ENCODE assay signal across 19 mouse cellular contexts in the genomic region with DNA sequence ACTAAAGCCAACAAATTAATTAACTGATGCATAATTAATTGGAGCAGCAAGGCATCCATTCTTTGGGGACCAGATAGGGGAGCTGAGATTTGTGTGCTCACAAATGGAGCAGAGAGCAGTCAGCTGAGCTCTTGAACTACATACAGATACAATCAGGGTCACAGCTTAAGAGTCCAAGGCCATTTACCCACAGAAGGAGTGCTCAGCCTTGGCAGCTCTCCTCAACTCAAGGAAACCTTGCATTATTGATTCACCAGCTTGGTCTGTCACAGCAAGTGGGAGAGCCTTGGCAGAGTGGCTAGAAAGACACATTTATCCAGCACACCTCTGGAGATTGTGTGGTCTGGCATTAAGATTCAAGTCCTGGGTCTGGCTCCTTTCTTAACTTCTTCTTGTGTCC.
A peak's percentile ranks its signal among the peaks of the same experiment; 100 is the strongest.
DNase-seq lines count a peak whose midpoint lies in the region; ATAC-seq and TF ChIP-seq lines count a peak whose summit lies in the region.
"Had no signal": no experiment of that assay in that cellular context is flagged by ENCODE, and none has a peak within 500 bp of the region (broad histone marks: within the 10 kb centered on the region; RNA-seq: fewer than 3 reads in every experiment).

No protein-coding gene starts in this region.

- no peaks in the 10 kb centered on the region for H3K27me3 ChIP-seq in midbrain, postnatal 0 days (ENCODE audit: insufficient read depth, low read length)
- no peaks in the 10 kb centered on the region for H3K27me3 ChIP-seq in midbrain, embryonic 13.5 days
- no peaks in the 10 kb centered on the region for H3K27me3 ChIP-seq in cerebellum, adult 2 months (ENCODE audit: control insufficient read depth, insufficient read depth, low read length)
- H3K27me3 ChIP-seq: CH12.LX; embryonic facial prominence, embryonic 12.5 days; forebrain, embryonic 15.5 days; heart, embryonic 13.5 days had no signal

- no peaks in the 10 kb centered on the region for H3K4me1 ChIP-seq in midbrain, postnatal 0 days (ENCODE audit: insufficient read depth, low read length)
- H3K4me1 ChIP-seq in midbrain, embryonic 13.5 days (replicated peaks) = no peaks in the 10 kb centered on the region
- H3K4me1 ChIP-seq in cerebellum, adult 2 months (ENCODE audit: control insufficient read depth, insufficient read depth, low read length) = no peaks in the 10 kb centered on the region
- H3K4me1 ChIP-seq: embryonic facial prominence, embryonic 12.5 days; forebrain, embryonic 15.5 days; heart, embryonic 13.5 days had no signal

- H3K9me3 ChIP-seq in midbrain, postnatal 0 days (ENCODE audit: low read length) = no peaks in the 10 kb centered on the region
- no peaks in the 10 kb centered on the region for H3K9me3 ChIP-seq in midbrain, embryonic 13.5 days
- H3K9me3 ChIP-seq: embryonic facial prominence, embryonic 12.5 days; forebrain, embryonic 15.5 days; heart, embryonic 13.5 days had no signal

- H3K36me3 ChIP-seq in midbrain, postnatal 0 days (ENCODE audit: insufficient read depth, low read length) = no peaks in the 10 kb centered on the region
- no peaks in the 10 kb centered on the region for H3K36me3 ChIP-seq in midbrain, embryonic 13.5 days
- H3K36me3 ChIP-seq: embryonic facial prominence, embryonic 12.5 days; forebrain, embryonic 15.5 days; heart, embryonic 13.5 days had no signal

- H3K4me2 ChIP-seq in midbrain, postnatal 0 days (ENCODE audit: low read depth, low read length, poor library complexity, severe bottlenecking) = no peak overlapping the region
- no peak overlapping the region for H3K4me2 ChIP-seq in midbrain, embryonic 13.5 days (replicated peaks)
- H3K4me2 ChIP-seq: embryonic facial prominence, embryonic 12.5 days; forebrain, embryonic 15.5 days; heart, embryonic 13.5 days had no signal

- TF ChIP-seq POLR2A in cerebellum, adult 2 months (IDR thresholded peaks at IDR 0.05; ENCODE audit: borderline replicate concordance, insufficient read depth, low read length) = no peak

- no peak overlapping the region for H3K9ac ChIP-seq in midbrain, postnatal 0 days (replicated peaks; ENCODE audit: low read length, poor library complexity, severe bottlenecking)
- H3K9ac ChIP-seq in midbrain, embryonic 13.5 days (replicated peaks) = no peak overlapping the region
- H3K9ac ChIP-seq: embryonic facial prominence, embryonic 12.5 days; forebrain, embryonic 15.5 days; heart, embryonic 13.5 days had no signal

- ATAC-seq in midbrain, postnatal 0 days (ENCODE audit: low FRiP score) = no peak
- ATAC-seq in midbrain, embryonic 13.5 days = no peak
- ATAC-seq: activated CD4-positive, CD25-positive, alpha-beta regulatory T cell, adult 4 months; forebrain, embryonic 15.5 days; hindbrain, embryonic 16.5 days; inflammation-experienced regulatory T-cells, adult 6 months; Patski had no signal

- H3K4me3 ChIP-seq in midbrain, postnatal 0 days (ENCODE audit: low read depth, low read length) = no peak overlapping the region
- no peak overlapping the region for H3K4me3 ChIP-seq in midbrain, embryonic 13.5 days (replicated peaks)
- H3K4me3 ChIP-seq in cerebellum, adult 2 months (replicated peaks; ENCODE audit: insufficient read depth, low read depth, low read length) = no peak overlapping the region
- H3K4me3 ChIP-seq: embryonic facial prominence, embryonic 12.5 days; forebrain, embryonic 15.5 days; heart, embryonic 13.5 days had no signal

- H3K27ac ChIP-seq in midbrain, postnatal 0 days (ENCODE audit: low read depth, low read length) = no peak overlapping the region
- no peak overlapping the region for H3K27ac ChIP-seq in midbrain, embryonic 13.5 days
- H3K27ac ChIP-seq in cerebellum, adult 2 months (ENCODE audit: insufficient read depth, low read length) = no peak overlapping the region
- H3K27ac ChIP-seq: embryonic facial prominence, embryonic 12.5 days; forebrain, embryonic 15.5 days; heart, embryonic 13.5 days had no signal

- peak; percentile 16 for DNase-seq in midbrain, postnatal 0 days (ENCODE audit: low spot score)
- DNase-seq in adrenal gland, adult 8-10 months = peak; percentile 71
- DNase-seq in adrenal gland, postnatal 25 days = peak; percentile 31
- no peak for DNase-seq in right cerebral cortex, postnatal 4 days
- no peak for DNase-seq in cerebellum, adult 2 months
- DNase-seq: cerebellum, adult 9-10 months; cerebellum, postnatal 25 days; gastrocnemius, postnatal 36 days; heart, adult 11 months; heart, postnatal 36 days had no signal

- no peak for TF ChIP-seq CTCF in midbrain, postnatal 0 days (IDR thresholded peaks at IDR 0.05)
- TF ChIP-seq CTCF in cerebellum, adult 2 months (IDR thresholded peaks at IDR 0.05; ENCODE audit: borderline replicate concordance, insufficient read depth, low read depth, low read length) = no peak

Comparison
In these comparisons a context has a peak if more than half of its experiments do, and no peak if none do; other contexts are left out.
1. DNase-seq: peak in midbrain, postnatal 0 days (single experiment), adrenal gland, adult 8-10 months (single experiment) and adrenal gland, postnatal 25 days (single experiment); none in right cerebral cortex, postnatal 4 days (single experiment) and cerebellum, adult 2 months (0 of 2).